Mouse (Mus musculus): Measurements from ENCODE around the gene 2610001J05Rik. TPM values are rescaled to one million over a fixed set of nuclear protein-coding genes. Genes with fewer than 3 reads are reported as not detected.
"Not testable (repeated sequence)": the region's sequence is repeated elsewhere in the genome, so short reads cannot be mapped to it uniquely, and the experiment has no call there.

The 2610001J05Rik gene
- polyA plus RNA-seq, 1 experiment from 2014 or later = 85.0 TPM

DNA sequence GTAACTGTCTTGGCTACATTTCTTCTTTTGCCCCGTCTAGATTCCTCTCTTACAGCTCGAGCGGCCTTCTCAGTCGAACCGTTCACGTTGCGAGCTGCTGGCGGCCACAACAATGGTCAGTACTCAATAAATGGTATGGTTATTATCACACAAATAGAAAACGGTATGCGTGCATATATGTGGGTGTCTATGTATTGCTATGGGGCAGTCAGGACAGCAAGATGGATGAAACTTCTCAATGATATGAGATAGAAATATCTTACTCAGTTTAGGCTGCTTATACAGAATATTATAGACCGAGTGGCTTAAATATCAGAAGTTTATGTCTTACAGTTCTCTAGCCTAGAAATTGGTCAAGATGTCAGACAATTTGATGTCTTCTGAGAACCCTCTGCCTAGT is 17.1 kb downstream of the 2610001J05Rik start:
- WGBS = 16% methylated on average over 11 of the region's 11 CpGs
- H3K4me2 ChIP-seq = 0 out of 2 replicates have a peak overlapping the region, but pooled peaks have one; percentile 17
- H3K27me3 ChIP-seq = no peaks in the 10 kb centered on the region
- no peaks in the 10 kb centered on the region for H3K9me3 ChIP-seq
- no peaks in the 10 kb centered on the region for H3K36me3 ChIP-seq
- ATAC-seq (ENCODE audit: low FRiP score) = no peak
- H3K4me3 ChIP-seq = no peak overlapping the region
- H3K27ac ChIP-seq = no peak overlapping the region
- H3K4me1 ChIP-seq (replicated peaks) = no peaks in the 10 kb centered on the region
- H3K9ac ChIP-seq = no peak overlapping the region

DNA sequence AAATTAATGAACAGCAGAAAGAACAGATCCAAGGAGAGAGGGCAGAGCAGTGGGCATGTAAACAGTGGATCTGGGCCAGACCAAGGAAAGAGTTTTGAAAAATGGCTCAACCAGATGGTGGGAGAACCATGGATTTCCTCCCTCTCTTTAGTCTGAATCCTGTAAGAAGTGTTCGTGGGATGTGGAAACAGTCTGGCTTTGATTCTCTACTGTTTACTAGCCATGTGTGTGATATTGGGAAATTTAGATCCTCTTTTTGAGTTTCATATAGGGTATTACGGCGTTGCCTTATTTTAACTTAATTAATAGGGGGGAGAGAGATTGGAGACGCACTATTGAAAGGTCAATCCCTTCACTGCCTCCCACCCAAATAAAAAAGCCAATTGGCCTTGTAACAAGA is 18.1 kb downstream of the 2610001J05Rik start:
- Histone ChIP-seq H3K9ac (no peak overlapping the region), H3K36me3 (no peaks in the 10 kb centered on the region), H3K27ac (no peak overlapping the region), H3K27me3 (no peaks in the 10 kb centered on the region), H3K9me3 (no peaks in the 10 kb centered on the region), H3K4me3 (no peak overlapping the region), H3K4me1 (replicated peaks) (no peaks in the 10 kb centered on the region), H3K4me2 (no peak overlapping the region)
- ATAC-seq (ENCODE audit: low FRiP score) = no peak
- WGBS = 77% methylated on average over 4 of the region's 4 CpGs

GRCm38 (mm10) chr6:13846031-13846430 is 25.3 kb downstream of the 2610001J05Rik start:
- not testable (repeated sequence) for H3K9ac ChIP-seq; H3K9me3 ChIP-seq; H3K4me2 ChIP-seq; H3K27ac ChIP-seq; H3K4me1 ChIP-seq (replicated peaks); H3K4me3 ChIP-seq; ATAC-seq (ENCODE audit: low FRiP score); H3K36me3 ChIP-seq; H3K27me3 ChIP-seq
- WGBS = 97% methylated on average over 1 of the region's 1 CpGs

GRCm38 (mm10) chr6:13839345-13840054 is 31.8 kb downstream of the 2610001J05Rik start, which contains the start of gene Gpr85:
Gene Gpr85 (minus strand): TSS chr6:13839942.
- H3K9ac ChIP-seq = peak within 1 kb of the TSS; percentile 94
- H3K27ac ChIP-seq = peak within 1 kb of the TSS; percentile 100
- ATAC-seq (ENCODE audit: low FRiP score) = peak; percentile 29; the same call in 1 of the 2 replicates

DNA sequence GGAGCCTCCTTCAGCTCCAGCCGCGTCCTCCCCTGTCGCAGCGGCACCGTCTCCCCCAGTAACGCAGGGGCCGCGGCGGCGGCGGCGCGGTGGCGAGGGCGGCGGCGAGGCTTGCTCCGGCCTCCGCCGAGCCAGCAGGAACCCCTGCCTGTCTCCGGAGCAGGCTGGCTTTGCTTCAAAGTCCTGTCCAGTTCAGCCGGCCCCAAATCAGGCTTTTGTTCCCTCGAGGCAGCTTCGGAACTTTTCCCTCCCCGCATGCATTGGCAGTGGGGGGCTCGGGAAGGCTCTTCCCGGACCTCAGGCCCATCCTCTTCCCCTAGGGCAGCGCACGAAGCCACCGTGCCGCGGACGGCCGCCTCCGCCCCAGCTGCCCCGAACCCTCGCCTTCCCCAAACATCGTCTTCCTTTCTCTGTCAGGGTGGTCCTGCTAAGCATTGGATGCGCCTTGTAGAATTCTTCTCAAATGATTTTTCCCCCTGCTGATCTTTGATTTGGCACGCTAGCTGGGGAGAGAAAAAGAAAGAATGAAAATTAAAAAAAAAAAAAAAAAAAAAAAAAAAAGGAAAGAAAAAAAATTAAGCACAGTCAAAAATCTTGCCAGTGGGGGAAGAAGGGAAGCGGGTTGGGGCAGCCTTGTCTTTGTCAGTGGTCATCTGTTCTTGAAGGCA is 32.5 kb downstream of the 2610001J05Rik start:
- Histone ChIP-seq H3K27me3 (no peaks in the 10 kb centered on the region), H3K9ac (peak overlapping the region; percentile 94), H3K4me3 (peak overlapping the region; percentile 59), H3K4me1 (replicated peaks) (peaks cover 16% of the 10 kb centered on the region), H3K9me3 (no peaks in the 10 kb centered on the region), H3K4me2 (peak overlapping the region; percentile 72), H3K27ac (peak overlapping the region; percentile 100), H3K36me3 (no peaks in the 10 kb centered on the region)
- ATAC-seq (ENCODE audit: low FRiP score) = peak; percentile 92
- under 1% methylated on average over 41 of the region's 41 CpGs for WGBS

More at GRCm38 (mm10) chr6:13839345-13840054, 31.8 kb downstream of the 2610001J05Rik start, which contains the start of gene Gpr85:
- WGBS = 31% methylated on average over 18 of the region's 18 CpGs
- Histone ChIP-seq H3K4me3 (peak within 1 kb of the TSS; percentile 59), H3K4me1 (replicated peaks) (peaks cover 15% of the 10 kb centered on the region), H3K4me2 (peak within 1 kb of the TSS; percentile 72), H3K27me3 (no peaks in the 10 kb centered on the region), H3K36me3 (no peaks in the 10 kb centered on the region), H3K9me3 (no peaks in the 10 kb centered on the region)

DNA sequence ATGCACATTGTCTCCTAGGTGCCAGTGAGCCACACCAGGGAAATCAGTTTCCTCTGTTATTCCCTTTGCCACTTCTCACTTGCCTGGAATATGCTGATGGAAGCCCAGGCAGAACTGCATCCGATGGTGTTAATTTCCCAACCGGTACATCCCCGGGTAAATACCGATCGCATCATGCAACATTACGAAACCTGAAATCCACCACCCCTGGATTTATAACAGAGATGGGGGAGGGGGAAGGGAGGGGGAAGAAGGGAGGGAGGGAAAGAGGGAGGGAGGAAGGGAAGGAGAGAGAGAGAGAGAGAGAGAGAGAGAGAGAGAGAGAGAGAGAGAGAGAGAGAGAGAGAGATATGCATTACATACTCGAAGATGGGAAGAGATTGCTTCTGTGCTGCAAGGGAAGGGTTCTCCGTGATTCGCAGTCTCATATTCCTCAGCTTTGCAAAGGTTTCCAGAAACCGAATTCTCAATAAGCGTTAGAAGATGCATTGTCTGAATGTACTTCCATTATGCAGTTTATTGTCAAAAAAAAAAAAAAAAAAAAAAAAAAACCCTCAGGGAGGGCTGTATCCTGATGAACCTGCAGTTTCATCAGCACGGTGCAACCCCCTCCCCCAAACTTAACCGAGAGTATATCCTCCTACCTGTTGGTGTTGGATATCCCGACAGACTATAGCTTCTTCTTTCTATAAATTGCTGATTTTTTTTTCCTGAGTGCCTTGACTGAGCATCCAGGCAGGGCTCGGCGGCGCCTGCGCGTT is 33.2 kb downstream of the 2610001J05Rik start:
- no peaks in the 10 kb centered on the region for H3K9me3 ChIP-seq
- peak overlapping the region; percentile 100 for H3K27ac ChIP-seq
- ATAC-seq (ENCODE audit: low FRiP score) = peak; percentile 39
- peaks cover 22% of the 10 kb centered on the region for H3K4me1 ChIP-seq (replicated peaks)
- H3K4me2 ChIP-seq = peak overlapping the region; percentile 72
- no peaks in the 10 kb centered on the region for H3K27me3 ChIP-seq
- no peaks in the 10 kb centered on the region for H3K36me3 ChIP-seq
- H3K4me3 ChIP-seq = peak overlapping the region; percentile 59
- WGBS = under 1% methylated on average over 19 of the region's 19 CpGs
- peak overlapping the region; percentile 94 for H3K9ac ChIP-seq

- no peaks in the 10 kb centered on the region for H3K27me3 ChIP-seq
- H3K27ac ChIP-seq = peak overlapping the region; percentile 100
- peaks cover 26% of the 10 kb centered on the region for H3K4me1 ChIP-seq (replicated peaks)
- ATAC-seq (ENCODE audit: low FRiP score) = no peak
- peak overlapping the region; percentile 94 for H3K9ac ChIP-seq
- WGBS = 72% methylated on average over 3 of the region's 3 CpGs
- no peaks in the 10 kb centered on the region for H3K9me3 ChIP-seq
- H3K4me3 ChIP-seq = peak overlapping the region; percentile 59
- H3K36me3 ChIP-seq = no peaks in the 10 kb centered on the region
- H3K4me2 ChIP-seq = peak overlapping the region; percentile 72
These were observed 34.2 kb downstream of the 2610001J05Rik start for GRCm38 (mm10) chr6:13836967-13837570.

DNA sequence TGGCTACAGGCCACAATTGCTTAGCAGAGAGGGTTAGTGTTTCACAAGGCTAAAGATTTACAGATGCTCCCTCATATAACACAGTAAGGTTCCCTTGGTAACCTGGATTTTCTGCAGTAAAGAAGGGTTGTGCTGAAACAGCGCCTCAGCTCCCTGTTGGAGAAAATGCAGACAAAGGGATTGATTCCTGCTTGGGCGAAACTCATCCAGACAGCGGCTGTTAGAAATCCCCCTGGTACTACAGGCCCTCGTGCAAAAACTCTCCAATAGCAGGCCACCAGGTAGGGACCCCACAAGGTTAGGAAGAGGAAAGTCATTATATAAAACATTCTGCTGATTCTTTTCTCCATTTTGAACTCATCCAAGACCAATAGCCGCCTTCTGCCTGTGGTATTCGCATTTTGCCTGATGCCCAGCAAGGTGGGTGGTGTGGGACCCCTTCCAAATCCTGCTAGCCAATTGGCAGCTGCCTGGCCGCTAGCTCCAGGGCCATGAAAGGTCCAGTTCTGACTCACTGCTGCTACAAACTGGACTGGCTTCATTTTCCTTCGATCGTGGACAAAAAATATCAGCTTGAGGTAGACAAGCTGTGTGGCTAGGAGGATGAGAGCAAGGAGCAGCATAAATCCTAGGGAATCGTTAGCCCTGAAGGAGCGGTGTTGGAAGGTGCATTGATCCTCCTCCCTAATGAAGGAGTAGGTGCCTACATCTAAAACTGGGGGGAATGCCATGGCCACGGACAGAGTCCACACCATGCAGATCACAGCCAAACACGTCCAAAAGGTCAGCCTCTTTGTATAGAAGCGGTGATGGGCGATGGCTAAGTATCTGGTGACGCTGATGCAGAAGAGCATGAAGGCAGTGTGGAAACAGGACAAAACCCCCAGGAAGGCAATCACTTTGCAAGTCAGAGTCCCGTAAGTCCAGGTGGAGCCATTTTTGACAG is 35.3 kb downstream of the 2610001J05Rik start:
- Histone ChIP-seq H3K27ac (peak overlapping the region; percentile 100), H3K36me3 (no peaks in the 10 kb centered on the region), H3K4me2 (peak overlapping the region; percentile 72), H3K4me3 (peak overlapping the region; percentile 59), H3K4me1 (replicated peaks) (peaks cover 28% of the 10 kb centered on the region), H3K9me3 (no peaks in the 10 kb centered on the region), H3K9ac (peak overlapping the region; percentile 94), H3K27me3 (no peaks in the 10 kb centered on the region)
- ATAC-seq (ENCODE audit: low FRiP score) = peak; percentile 43
- 47% methylated on average over 17 of the region's 17 CpGs for WGBS

GRCm38 (mm10) chr6:13832770-13833169 is 38.5 kb downstream of the 2610001J05Rik start:
- H3K9me3 ChIP-seq = no peaks in the 10 kb centered on the region
- 63% methylated on average over 2 of the region's 2 CpGs for WGBS

DNA sequence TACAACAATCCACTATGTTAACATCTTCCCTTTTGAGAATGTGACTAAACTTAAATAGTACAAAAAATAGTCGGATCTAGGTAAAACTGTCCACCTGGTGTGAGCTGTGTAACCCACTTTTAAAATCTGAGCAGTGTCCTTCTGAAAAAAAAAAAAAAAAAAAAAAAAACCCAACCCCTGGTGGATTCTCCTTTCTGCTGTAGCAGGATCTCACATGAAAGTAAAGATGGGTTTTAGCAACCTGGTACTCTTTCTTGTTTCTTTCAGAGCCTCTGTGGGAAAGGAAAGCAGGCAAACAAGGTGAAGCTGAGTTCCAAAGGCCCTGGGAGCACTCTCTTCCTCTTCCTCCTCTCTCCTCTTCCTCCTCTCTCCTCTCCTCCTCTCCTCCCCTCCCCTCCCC is 42.4 kb downstream of the 2610001J05Rik start:
- H3K9me3 ChIP-seq = no peaks in the 10 kb centered on the region
- no peak overlapping the region for H3K4me2 ChIP-seq
- WGBS = 83% methylated on average over 1 of the region's 1 CpGs
- no peak overlapping the region for H3K27ac ChIP-seq
- H3K4me3 ChIP-seq = no peak overlapping the region
- no peak for ATAC-seq (ENCODE audit: low FRiP score)
- H3K36me3 ChIP-seq = no peaks in the 10 kb centered on the region
- H3K4me1 ChIP-seq (replicated peaks) = peaks cover 14% of the 10 kb centered on the region
- no peak overlapping the region for H3K9ac ChIP-seq
- H3K27me3 ChIP-seq = no peaks in the 10 kb centered on the region

More at GRCm38 (mm10) chr6:13832770-13833169, 38.5 kb downstream of the 2610001J05Rik start:
- H3K27ac ChIP-seq = no peak overlapping the region
- H3K36me3 ChIP-seq = no peaks in the 10 kb centered on the region
- no peak for ATAC-seq (ENCODE audit: low FRiP score)
- no peak overlapping the region for H3K4me3 ChIP-seq
- no peak overlapping the region for H3K9ac ChIP-seq
- H3K27me3 ChIP-seq = no peaks in the 10 kb centered on the region
- H3K4me1 ChIP-seq (replicated peaks) = peaks cover 31% of the 10 kb centered on the region
- H3K4me2 ChIP-seq = peak overlapping the region; percentile 37

Data from hindbrain, embryonic 13.5 days (tissue).